Mouse (Mus musculus): ENCODE measurements around the gene Gm20532.
"Not testable (repeated sequence)": the region's sequence is repeated elsewhere in the genome, so short reads cannot be mapped to it uniquely, and the experiment has no call there.

Gm20532 gene

GRCm38 (mm10) chr2:26661768-26662508 is 75.5 kb downstream of the Gm20532 start:
- Histone ChIP-seq H3K9me3 (ENCODE audit: low read length) (peaks cover 6% of the 10 kb centered on the region), H3K4me1 (replicated peaks; ENCODE audit: low read depth, low read length) (peaks cover 11% of the 10 kb centered on the region), H3K36me3 (ENCODE audit: insufficient read depth, low read length) (no peaks in the 10 kb centered on the region), H3K4me3 (replicated peaks; ENCODE audit: low read length) (peak overlapping the region; percentile 46), H3K27me3 (ENCODE audit: insufficient read depth, low read length) (peaks cover 12% of the 10 kb centered on the region)
- TF ChIP-seq NANOG (IDR thresholded peaks at IDR 0.05; ENCODE audit: borderline replicate concordance, low read length) (no peak), POU5F1 (IDR thresholded peaks at IDR 0.05; ENCODE audit: borderline replicate concordance, low read length) (no peak), CTCF (conservative IDR thresholded peaks at IDR 0.05; ENCODE audit: low read length) (no peak)

GRCm38 (mm10) chr2:26662509-26662882 is 76.1 kb downstream of the Gm20532 start:
- peak overlapping the region; percentile 46; the same call in 1 of the 2 replicates for H3K4me3 ChIP-seq (replicated peaks; ENCODE audit: low read length)
- no peaks in the 10 kb centered on the region for H3K36me3 ChIP-seq (ENCODE audit: insufficient read depth, low read length)
- peaks cover 13% of the 10 kb centered on the region for H3K27me3 ChIP-seq (ENCODE audit: insufficient read depth, low read length)
- TF ChIP-seq POU5F1 (IDR thresholded peaks at IDR 0.05; ENCODE audit: borderline replicate concordance, low read length) (no peak), NANOG (IDR thresholded peaks at IDR 0.05; ENCODE audit: borderline replicate concordance, low read length) (no peak), CTCF (conservative IDR thresholded peaks at IDR 0.05; ENCODE audit: low read length) (no peak)
- H3K4me1 ChIP-seq (replicated peaks; ENCODE audit: low read depth, low read length): peaks cover 11% of the 10 kb centered on the region
- peaks cover 6% of the 10 kb centered on the region for H3K9me3 ChIP-seq (ENCODE audit: low read length)

- Histone ChIP-seq H3K27me3 (ENCODE audit: insufficient read depth, low read length) (peaks cover 13% of the 10 kb centered on the region), H3K9me3 (ENCODE audit: low read length) (peaks cover 6% of the 10 kb centered on the region), H3K36me3 (ENCODE audit: insufficient read depth, low read length) (no peaks in the 10 kb centered on the region), H3K4me3 (replicated peaks; ENCODE audit: low read length) (no peak overlapping the region), H3K4me1 (replicated peaks; ENCODE audit: low read depth, low read length) (peaks cover 11% of the 10 kb centered on the region)
- TF ChIP-seq CTCF (conservative IDR thresholded peaks at IDR 0.05; ENCODE audit: low read length) (no peak), POU5F1 (IDR thresholded peaks at IDR 0.05; ENCODE audit: borderline replicate concordance, low read length) (no peak), NANOG (IDR thresholded peaks at IDR 0.05; ENCODE audit: borderline replicate concordance, low read length) (no peak)
These were observed 76.7 kb downstream of the Gm20532 start for GRCm38 (mm10) chr2:26663112-26663511.

- H3K36me3 ChIP-seq (ENCODE audit: insufficient read depth, low read length); H3K4me3 ChIP-seq (replicated peaks; ENCODE audit: low read length); H3K9me3 ChIP-seq (ENCODE audit: low read length): not testable (repeated sequence)
- TF ChIP-seq CTCF (conservative IDR thresholded peaks at IDR 0.05; ENCODE audit: low read length): peak; percentile 82
- peaks cover 11% of the 10 kb centered on the region for H3K4me1 ChIP-seq (replicated peaks; ENCODE audit: low read depth, low read length)
- peaks cover 13% of the 10 kb centered on the region for H3K27me3 ChIP-seq (ENCODE audit: insufficient read depth, low read length)
These were observed 77.1 kb downstream of the Gm20532 start for GRCm38 (mm10) chr2:26663551-26663950.

GRCm38 (mm10) chr2:26668746-26669145 is 82.3 kb downstream of the Gm20532 start:
- H3K27me3 ChIP-seq (ENCODE audit: insufficient read depth, low read length): peaks cover 5% of the 10 kb centered on the region; the same call in 1 of the 2 replicates
- no peaks in the 10 kb centered on the region; the same call in 1 of the 2 replicates for H3K4me1 ChIP-seq (replicated peaks; ENCODE audit: low read depth, low read length)
- no peak for TF ChIP-seq POU5F1 (IDR thresholded peaks at IDR 0.05; ENCODE audit: borderline replicate concordance, low read length)
- TF ChIP-seq NANOG (IDR thresholded peaks at IDR 0.05; ENCODE audit: borderline replicate concordance, low read length): no peak
- TF ChIP-seq CTCF (conservative IDR thresholded peaks at IDR 0.05; ENCODE audit: low read length): no peak
- H3K9me3 ChIP-seq (ENCODE audit: low read length): no peaks in the 10 kb centered on the region
- H3K4me3 ChIP-seq (replicated peaks; ENCODE audit: low read length): no peak overlapping the region
- no peaks in the 10 kb centered on the region for H3K36me3 ChIP-seq (ENCODE audit: insufficient read depth, low read length)

DNA sequence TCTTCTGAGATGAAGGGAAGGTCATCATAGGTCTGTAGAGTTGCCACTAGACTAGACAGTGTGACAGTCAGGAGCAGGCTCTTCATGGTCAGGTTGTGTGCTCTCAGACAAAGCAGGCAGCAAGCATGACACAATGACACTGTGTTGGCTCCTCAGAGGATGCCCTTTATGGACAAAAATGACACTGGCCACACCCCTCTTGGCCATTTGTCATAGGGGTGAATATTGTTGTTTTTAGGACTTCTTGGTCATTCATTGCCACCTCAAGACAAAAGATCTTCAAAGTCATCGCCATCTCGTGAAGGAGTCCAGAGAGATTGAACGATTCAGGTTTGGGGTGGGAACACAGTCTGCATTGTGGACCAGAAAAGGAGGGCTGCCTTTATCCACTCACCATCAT is 84.7 kb downstream of the Gm20532 start, which contains the start of gene Lcn4:
Lcn4 (minus strand) TSS at position 101 of the 400 bp plus-strand sequence.
- Histone ChIP-seq H3K36me3 (ENCODE audit: insufficient read depth, low read length) (no peaks in the 10 kb centered on the region), H3K9me3 (ENCODE audit: low read length) (no peaks in the 10 kb centered on the region)

More for the DNA sequence above, 84.7 kb downstream of the Gm20532 start, which contains the start of gene Lcn4:
- Histone ChIP-seq H3K4me3 (replicated peaks; ENCODE audit: low read length) (no peak within 1 kb of the TSS), H3K27me3 (ENCODE audit: insufficient read depth, low read length) (peaks cover 3% of the 10 kb centered on the region; the same call in 1 of the 2 replicates), H3K4me1 (replicated peaks; ENCODE audit: low read depth, low read length) (no peaks in the 10 kb centered on the region)
- TF ChIP-seq NANOG (IDR thresholded peaks at IDR 0.05; ENCODE audit: borderline replicate concordance, low read length) (no peak), POU5F1 (IDR thresholded peaks at IDR 0.05; ENCODE audit: borderline replicate concordance, low read length) (no peak), CTCF (conservative IDR thresholded peaks at IDR 0.05; ENCODE audit: low read length) (no peak)

Measured in E14TG2a.4 (cell line).